Mouse (Mus musculus) frontal cortex, postnatal 25 days (tissue): ENCODE measurements around the gene Apbb2.

Experiments
- DNase-seq, 2 experiments: peaks; one replicate each; pipeline ENCODE4 v3.0.0; 2022; ENCODE audit warnings: low spot score in 2 of 2

Gene Apbb2

GRCm38 (mm10) chr5:66384114-66384513 lies 234.5 kb downstream of the Apbb2 start:
- no peak for DNase-seq

GRCm38 (mm10) chr5:66382111-66382510 lies 236.5 kb downstream of the Apbb2 start:
- no peak for DNase-seq

GRCm38 (mm10) chr5:66378968-66379367 lies 239.6 kb downstream of the Apbb2 start:
- DNase-seq, result no peak

GRCm38 (mm10) chr5:66376589-66377270 lies 241.9 kb downstream of the Apbb2 start:
- DNase-seq, result no peak

GRCm38 (mm10) chr5:66374413-66374812 lies 244.2 kb downstream of the Apbb2 start:
- DNase-seq, result no peak

- DNase-seq, result no peak
These were observed 244.9 kb downstream of the Apbb2 start for GRCm38 (mm10) chr5:66373515-66374164.

GRCm38 (mm10) chr5:66371131-66371530 lies 247.5 kb downstream of the Apbb2 start:
- DNase-seq, result no peak

GRCm38 (mm10) chr5:66368966-66369365 lies 249.6 kb downstream of the Apbb2 start:
- peak in 1 of 2 experiments; percentile 21 for DNase-seq

- no peak for DNase-seq
These were observed 250.9 kb downstream of the Apbb2 start for GRCm38 (mm10) chr5:66367641-66368040.

GRCm38 (mm10) chr5:66363274-66364261 lies 255.0 kb downstream of the Apbb2 start:
- DNase-seq, result no peak

- no peak for DNase-seq
These were observed 257.8 kb downstream of the Apbb2 start for GRCm38 (mm10) chr5:66360739-66361138.

GRCm38 (mm10) chr5:66359742-66360423 lies 258.7 kb downstream of the Apbb2 start:
- no peak for DNase-seq

- DNase-seq, result no peak
These were observed 263.4 kb downstream of the Apbb2 start for GRCm38 (mm10) chr5:66355147-66355546.

GRCm38 (mm10) chr5:66353876-66354275 lies 264.7 kb downstream of the Apbb2 start:
- no peak for DNase-seq

- DNase-seq, result no peak
These were observed 266.7 kb downstream of the Apbb2 start for GRCm38 (mm10) chr5:66351836-66352390.

GRCm38 (mm10) chr5:66351064-66351463 lies 267.5 kb downstream of the Apbb2 start:
- no peak for DNase-seq

- DNase-seq, result no peak
These were observed 268.0 kb downstream of the Apbb2 start for GRCm38 (mm10) chr5:66350611-66351010.

GRCm38 (mm10) chr5:66348421-66348820 lies 270.2 kb downstream of the Apbb2 start:
- DNase-seq, result no peak

- no peak for DNase-seq
These were observed 271.8 kb downstream of the Apbb2 start for GRCm38 (mm10) chr5:66346756-66347155.

- DNase-seq, result no peak
These were observed 273.4 kb downstream of the Apbb2 start for GRCm38 (mm10) chr5:66345140-66345539.

- no peak for DNase-seq
These were observed 274.4 kb downstream of the Apbb2 start for GRCm38 (mm10) chr5:66344182-66344581.
